Mouse (Mus musculus) thymus, adult 18-20 months (tissue): ENCODE results near the gene Prg2.

Source experiments
- DNase-seq, 2 experiments: peaks; one replicate each; pipeline ENCODE4 v3.0.0; 2022; ENCODE audit warnings: mixed read lengths in 2 of 2

Gene Prg2

DNA sequence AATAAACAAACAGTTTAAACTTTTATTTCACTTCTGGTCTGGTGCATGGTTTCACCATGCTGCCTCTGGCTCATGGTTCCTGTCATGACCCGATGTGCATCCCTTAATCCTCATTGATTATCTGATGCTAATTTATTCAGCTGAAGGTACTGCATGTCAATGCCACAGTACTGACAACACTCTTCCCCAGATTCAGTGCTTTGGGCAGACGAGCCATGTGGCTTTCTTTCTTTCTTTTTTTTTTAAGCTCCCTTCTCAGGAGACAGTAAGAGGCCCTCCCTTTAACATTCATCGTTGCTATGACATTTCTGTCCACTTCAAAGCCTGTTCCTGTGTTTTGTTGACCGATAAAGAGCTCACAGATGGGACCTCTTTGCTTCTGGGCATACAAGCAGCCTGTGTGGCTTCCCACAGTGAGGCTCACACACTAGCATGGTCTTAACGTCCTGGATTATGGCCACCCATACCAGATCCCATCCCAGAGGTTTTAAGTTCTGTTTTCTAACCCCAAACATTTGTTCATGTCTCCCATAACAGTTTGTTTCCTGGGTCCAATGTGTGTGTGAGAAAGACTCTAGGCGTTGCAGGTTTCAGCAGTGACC is 17.3 kb upstream of the Prg2 start:
- DNase-seq, result no peak

DNA sequence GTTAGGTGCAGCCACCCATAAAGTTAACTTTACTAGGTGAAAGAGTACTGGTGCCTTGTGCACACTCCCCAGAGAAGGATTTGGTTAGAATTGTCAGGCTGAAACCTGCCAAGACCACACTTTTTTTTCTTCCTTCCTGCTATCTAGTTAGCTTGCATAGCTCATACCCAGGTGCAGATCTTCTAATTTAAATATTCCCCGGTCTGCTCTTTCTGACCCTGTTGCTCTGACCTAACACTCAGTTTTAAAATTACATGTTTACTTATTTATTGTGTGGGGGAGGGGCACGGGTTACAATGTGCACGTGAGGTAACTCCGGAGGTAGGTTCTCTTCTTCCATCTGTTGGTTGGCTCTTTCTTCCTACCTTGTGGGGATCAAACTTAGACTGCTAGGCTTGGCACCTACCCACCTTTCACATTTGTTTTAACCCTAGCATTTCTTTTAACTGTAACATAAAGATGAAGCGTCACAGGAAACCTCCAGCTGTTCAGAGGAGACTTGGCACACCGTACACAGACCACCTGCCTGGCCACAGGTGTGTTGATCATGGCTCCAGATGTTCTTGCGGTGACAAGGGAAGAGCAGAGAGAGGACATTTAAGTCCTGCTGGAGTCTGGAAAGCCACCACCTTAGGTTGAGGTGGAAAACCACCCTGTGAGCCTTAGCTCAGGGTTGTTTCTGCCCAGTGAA is 16.0 kb upstream of the Prg2 start:
- no peak for DNase-seq

DNA sequence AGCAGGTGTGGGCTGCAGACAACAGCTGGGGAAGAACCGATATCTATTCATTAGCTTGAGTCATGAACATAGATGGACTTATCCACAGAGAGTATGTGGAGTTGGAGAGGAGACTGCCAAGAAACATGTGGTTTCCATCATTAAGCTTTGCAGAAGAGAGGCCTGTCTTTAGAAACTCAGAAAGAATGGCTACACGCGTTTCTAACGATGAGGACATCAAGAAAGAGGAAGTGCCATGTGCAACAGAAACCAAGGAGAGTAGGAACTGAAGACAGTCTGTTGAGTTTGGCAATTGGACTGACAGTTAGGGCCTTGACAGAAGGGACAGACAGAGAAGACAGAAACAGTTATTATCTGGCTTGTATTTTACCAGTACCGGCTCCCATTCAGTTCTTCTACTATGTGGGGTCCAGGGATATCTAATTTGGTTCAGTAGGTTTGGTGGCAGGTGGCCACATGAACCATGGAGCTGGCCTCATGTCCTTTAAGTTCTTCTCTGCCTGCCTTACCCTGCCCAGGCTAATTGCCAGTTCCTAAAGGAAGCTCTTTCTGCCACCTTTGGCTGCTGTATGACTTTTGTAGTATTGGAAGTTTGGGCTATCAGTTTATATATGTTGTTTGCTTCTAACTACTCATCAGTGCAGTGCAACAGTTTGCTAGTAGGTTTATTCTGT is 12.8 kb upstream of the Prg2 start:
- DNase-seq, result no peak

DNA sequence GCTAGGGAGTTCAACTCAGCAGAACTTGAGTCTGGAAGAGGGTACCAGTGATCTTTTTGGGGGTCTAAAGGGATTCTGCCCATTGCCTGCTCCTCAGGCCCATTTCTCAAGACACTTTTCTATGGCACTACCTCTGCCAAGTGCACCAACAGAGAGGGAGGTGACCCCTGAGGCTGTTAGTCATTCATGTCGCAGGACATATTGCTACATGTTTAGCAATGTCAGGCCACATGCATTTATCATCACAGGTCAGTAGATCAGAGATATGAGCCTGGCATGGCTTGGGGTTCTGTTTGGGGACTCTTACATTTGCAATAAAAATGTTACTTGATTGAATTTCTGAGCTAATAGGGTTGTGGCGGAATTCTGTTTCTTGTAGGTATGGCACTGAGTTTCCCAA is 4.7 kb upstream of the Prg2 start:
- no peak for DNase-seq

DNA sequence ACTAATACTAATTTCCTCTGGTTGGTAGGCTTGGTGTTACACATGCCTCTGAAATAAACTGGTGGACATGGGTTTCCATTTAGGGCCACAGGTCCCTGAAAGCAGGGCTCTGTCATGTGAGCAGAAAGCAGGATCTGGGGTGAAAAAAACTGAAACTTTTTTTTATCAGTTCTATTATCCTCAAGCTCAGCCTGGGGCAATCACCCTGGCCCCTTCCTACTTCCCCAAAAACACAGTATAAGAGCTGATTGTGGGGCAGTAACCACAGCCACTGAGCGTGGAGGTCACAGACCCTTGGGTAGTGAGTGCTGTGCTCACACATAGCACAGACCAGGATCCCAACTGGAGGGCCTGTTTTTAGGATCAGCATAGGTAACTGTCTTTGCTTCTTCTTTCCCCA is 7.7 kb downstream of the Prg2 start, which contains the start of gene Prg3:
Gene Prg3 (plus strand): TSS at position 286 of the 400 bp plus-strand sequence.
- DNase-seq, result no peak

DNA sequence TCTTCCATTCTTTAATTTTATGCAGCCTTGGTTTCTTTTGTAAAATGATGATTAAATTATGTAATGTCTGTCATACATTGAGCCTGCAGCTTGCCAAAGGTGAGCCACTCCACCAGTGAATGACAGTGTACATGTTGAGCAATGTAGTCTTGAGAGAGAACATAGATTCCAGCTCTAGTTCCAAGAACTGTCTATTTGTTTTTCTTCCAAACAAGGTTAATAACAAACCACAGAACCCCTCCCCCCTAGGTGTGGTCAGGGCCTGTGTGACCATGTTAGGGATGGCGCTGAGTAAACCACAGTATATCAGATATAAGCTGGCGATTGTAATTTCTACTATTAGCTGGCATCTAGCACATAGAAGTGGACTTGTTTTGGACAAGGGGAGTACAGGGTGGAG is 16.1 kb downstream of the Prg2 start:
- DNase-seq, result no peak

DNA sequence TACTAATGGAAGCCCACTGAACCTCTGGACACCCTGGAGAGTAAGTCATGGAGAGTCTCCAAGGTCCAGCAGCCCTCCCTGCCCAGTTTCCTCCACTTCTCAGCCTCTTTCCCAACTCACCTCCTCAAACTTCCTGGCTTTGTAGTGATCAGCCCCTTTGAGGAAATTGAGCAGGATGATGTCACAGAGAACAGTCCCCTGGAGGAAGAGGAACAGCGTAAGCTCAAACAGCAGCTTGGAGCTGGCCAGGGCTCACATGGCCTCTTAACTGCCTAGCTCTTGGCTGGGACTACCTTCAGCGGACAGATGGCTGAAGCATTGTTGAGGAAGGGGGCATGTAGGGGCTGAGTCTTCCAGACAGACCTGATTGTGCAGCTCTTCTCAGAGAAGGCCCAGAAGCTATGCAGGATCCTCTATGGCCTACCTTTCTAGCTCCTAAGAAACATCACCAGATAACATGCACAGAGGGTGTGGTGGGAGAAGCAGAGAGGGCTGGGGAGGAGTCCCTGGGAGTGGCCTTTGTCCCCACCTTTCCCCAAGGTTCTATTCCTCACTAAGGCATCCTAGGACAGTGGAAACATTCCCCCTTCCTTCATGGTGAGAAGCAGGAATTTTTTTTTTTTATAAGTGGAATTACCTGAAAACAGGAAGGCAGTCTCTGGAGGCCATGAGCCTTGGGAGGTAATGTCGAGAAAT is 19.4 kb downstream of the Prg2 start:
- no peak for DNase-seq

DNA sequence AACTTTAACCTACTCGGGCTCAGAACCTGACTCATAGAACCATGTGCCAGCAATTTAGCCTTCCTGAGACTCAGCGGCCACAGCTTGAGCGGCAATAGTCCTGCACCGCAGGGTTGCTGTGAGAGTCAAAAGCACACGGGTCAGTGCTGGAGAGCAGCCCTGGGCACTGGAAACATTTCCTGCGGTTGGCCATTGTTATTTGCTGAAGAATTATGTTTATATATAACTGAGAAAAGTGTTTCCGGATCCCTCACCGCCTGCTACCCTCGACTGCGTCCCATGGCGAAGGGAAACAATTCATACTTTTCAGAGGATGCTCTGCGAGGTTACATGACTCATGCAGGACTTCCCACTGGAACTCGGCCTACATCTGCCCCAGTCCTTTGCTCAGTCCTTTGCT is 21.2 kb downstream of the Prg2 start:
- DNase-seq, result no peak

DNA sequence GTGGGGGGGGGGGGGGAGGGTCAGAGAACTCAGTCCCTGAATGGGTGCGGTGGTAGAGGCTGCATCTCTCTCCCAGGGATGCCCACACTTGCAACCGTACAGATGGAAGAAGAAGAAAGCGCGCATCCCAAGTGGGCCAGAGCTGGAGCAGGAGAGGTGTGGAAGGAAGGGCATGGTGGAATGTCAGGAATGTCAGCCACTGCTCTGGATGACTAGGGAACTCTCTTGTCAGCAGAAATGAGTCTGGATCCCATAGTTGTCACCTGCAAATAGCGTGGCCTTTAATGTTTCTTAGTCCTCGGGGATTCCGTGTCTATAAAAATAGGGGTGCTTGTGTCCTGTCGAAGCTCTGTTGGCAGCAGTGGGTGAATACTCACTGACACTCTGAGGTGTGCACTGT is 22.3 kb downstream of the Prg2 start:
- DNase-seq, result no peak

DNA sequence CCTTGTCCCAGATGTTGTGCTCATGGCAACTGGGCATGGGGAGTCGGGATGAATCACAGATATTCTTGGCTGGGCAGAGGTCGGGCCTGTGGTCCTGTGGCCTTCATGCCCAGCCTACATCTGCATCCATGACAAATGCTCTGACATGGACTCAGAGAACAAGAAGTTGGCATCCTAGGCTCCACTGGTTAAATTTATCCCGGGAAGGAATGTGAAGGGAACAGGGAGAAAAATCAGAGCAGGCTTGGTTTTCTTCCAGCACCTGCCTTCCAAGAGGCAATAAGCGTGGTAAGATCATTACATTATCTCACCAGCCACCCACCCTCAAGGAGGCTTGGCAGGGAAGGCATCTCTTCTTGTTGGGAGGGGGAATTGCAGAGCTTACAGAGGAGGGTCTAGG is 24.1 kb downstream of the Prg2 start:
- DNase-seq, result no peak

DNA sequence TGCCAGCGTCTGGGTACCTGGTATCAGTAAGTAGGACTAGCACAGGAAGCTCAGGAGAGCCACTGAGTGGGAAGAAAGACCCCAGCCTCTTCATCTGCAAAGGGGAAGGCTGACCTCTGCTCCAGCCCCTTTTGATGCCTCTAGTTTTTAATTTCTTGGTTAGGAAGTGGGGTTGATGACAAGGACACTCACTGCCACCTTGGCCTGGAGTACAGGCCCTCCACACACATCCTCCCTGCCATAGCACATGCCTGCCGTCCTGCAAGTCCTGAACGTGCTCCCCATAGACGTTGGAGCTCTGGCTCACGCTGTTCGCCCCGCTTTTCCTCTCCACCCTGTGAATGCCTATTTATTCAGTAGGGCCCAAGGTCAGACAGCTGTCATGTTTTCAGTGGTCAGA is 26.3 kb downstream of the Prg2 start:
- DNase-seq, result no peak

DNA sequence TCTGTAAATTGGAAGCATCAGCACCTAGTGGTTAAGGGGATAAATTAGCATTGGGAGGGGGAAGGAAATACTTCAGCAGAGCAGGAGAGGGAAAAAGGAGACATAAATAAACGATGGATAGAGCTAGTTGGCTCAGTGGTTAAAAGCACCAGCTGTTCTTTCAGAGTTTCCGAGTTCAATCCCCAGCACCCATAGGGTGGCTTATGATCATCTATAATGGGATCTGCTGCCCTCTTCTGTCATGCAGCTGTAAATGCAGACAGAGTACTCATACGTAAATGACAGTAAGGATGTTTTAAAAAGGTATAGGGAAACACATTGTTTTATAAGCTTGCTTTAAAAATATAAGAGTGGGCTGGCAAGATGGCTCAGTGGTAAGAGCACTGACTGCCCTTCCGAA is 27.5 kb downstream of the Prg2 start:
- DNase-seq, result no peak

DNA sequence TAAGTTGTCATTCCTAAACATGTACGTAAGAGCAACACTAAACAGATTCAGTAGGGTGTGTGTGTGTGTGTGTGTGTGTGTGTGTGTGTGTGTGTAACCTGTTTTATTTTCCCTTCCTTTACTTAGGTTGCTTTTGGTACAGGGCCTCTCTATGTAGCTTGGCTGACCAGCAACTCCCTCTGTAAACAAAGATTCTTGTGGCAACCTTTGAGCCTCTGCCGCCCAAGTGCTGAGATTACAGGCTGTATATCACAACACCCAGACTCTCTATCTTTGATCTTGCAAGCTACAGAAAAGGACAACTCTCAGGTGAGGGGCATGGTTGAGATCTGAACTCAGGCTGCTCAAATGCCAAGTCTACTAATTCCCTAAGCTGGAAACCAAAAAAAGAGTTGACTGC is 29.0 kb downstream of the Prg2 start:
- no peak for DNase-seq

DNA sequence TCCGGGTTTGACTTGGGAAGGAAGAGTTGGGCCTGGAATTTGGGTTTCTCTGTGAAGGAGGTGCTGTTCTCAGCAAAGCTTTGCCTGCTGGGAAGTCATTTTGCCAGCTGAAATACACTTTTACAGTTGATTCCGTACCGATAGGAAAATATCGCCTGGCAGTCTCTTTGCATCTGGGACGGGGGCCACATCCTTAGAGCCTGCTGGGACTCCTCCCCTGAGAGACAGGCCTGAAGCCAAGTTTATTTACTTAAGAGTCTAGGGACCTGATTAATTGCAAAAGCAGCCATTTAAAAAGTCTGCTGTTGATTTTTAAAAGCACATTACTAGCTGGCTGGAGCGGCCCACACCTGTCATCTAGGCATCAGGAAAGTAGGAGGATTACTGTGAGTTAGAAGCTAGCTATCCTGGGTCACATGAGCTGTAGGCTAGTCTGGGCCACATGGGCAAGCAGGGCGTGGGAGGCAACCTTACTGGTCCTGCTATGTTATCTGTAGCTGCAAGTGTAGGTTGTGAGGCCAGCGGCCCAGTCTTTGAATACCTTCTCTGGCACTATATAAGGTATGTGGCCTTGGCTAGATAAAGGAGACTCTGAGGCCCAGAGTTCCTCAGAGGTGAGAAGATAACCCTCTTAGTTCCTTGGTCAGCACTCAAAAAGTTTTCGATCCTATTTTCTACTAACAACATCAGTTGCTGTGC is 31.8 kb downstream of the Prg2 start:
- no peak for DNase-seq

DNA sequence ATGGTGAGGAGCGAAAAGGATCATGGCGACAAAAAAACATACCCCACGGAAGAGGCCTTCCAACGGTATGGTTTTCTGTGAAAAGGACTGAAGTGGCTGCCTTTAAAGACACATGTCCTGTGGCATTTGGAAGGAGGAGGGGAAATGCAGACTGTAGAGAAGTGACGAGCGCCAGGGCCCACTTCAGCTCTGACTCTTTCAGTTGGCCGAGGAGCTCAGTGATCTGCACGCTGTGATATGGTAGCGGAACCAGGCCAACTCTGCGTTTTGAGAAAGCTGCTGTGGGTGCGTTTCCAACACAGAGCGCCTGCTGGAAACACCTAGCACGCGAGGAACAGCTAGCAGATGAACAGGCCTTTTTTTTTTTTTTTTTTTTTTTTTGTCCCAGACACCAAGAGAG is 32.4 kb downstream of the Prg2 start:
- DNase-seq, result no peak

DNA sequence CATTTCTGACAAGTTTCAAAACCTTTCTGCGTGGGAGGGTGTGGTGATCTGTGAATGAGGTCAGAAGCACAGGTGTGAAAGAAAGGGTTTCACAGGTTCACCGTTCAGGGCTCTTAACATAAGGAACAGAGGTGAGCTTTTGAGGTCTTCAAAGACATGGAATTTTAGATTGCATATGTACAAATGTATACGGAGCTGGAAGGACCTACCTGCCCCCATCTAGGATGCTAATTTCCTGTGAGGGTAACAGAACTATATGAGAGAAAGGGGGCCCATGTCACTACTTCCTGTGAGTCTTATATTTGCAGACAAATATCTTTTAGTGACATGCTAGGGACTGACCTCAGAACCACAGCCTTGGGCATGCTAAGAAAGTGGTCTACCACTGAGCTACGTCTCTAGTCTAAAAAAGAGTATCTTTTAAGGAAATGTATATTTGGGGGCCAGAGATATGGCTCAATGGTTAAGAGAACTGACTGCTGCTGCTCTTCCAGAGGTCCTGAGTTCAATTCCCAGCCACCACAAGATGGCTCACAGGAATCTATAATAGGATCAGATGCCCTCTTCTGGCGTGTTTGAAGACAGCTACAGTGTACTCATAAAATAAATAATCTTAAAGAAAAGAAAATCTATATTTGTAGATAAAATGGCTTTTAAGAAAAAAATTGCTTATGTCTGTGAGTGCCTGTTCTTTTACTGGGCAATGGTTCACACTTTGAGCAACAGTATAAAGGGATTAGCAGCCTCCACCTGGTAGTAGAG is 33.7 kb downstream of the Prg2 start:
- no peak for DNase-seq

DNA sequence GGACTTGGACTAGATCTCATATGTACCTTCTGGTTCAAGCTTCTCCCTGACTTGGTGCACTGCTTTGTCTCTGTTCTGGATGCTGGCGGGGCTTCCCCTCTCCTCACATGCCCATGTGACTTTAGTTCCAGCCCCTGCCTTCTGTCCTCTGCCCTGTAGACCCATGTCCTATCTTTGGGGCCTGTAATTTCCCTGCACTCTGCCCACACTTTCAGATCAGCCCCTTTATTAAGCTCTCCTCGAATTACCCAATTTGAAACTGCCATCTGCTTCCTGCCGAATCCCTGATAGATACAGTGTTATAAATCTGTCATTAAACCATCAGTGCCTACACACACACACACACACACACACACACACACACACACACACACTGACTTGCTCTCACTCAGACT is 34.3 kb downstream of the Prg2 start:
- no peak for DNase-seq

DNA sequence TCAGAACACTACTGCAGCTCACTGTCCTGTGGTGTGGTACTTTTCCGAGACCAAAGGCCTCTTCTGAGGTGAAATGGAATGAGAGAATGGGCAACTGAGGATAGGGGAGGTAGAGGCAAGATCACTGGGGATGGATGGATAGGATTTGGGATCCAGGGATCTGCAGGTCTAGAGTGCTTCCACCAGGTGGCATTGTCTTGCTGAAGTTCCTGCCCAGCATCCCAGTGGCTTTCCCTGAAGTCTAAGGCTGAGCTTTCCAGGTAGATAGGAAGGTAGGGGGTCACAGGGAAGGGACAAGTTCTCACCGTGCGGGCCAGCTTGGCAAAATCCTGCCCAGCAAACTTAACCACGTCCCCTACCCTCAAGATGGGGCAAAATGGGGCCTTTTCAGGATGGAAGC is 41.8 kb downstream of the Prg2 start:
- DNase-seq, result no peak

DNA sequence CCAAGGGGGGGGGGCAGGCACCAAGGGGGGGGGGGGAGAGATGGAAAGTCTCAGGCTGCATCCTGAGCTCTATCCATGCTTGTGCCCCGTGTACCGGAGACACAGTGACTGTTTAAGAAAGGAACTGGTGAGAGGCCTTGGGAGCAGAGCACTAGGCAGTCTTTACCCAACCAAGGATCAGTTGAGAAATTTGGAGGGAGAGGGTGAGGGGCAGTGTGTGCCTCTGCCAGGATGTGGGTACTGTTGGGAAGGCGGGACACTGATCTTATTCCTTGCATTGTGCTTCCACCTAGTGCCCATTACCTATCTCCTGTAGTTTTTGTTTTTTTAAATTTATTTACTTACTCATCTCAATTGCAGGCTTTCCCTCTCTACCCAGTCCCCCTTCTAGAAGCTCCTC is 45.9 kb downstream of the Prg2 start:
- no peak for DNase-seq

DNA sequence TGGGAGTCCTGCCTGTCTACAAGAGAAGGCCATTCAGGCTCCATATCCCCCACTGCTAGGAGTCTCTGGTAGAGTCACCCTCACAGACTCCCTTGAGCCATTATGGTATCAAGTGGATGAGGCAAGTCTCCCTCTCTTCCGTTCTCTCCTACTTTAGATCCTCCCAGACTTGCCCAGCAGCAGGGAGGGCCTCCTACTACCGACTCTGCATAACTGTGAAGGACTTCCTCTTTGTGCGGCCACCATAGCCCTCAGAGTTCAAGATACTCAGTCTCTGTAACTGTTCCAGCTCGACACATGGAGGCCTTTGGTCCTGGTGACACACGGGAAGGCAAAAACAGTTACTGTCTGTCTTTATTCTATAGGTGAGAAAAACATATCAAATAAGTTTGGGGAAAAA is 47.0 kb downstream of the Prg2 start:
- DNase-seq, result no peak

DNA sequence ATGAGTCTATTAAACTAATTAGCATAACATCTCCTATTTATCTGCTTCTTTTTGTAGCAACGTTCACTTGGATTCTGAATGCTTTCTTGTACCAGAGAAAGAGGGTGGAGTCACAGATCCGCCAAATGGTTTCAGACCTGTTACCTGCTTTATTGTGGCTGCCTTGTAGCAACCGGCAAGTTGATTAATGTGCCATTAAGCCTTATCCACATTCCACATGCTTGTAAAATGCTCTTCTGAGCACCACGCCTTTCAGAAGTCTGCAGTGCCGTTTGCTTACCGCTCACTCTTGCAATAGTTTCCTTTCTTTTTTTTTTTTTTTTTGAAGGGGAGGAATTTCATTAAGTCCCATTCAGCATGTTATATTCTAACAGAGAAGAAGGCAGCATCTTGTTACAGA is 49.6 kb downstream of the Prg2 start:
- DNase-seq, result no peak

DNA sequence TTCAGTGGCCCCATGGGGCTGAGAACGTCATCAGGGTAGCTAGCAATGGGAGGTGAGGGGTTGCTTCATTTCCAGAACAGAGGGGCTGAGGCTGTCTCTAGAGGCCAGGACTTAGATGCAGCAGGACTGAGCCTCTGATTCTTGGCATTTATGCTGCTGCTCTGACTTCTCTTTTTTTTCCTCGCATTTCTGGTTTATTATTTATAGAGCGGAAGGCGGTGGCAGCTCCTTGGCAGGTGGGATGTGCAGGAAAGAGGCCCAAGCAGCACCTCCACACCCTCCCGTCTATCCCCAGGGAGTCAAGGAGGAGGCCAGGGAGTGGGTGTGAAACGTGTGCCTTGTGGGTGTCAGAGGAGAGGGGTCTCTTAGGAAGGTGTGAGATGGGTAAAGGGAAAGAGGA is 50.7 kb downstream of the Prg2 start:
- no peak for DNase-seq

DNA sequence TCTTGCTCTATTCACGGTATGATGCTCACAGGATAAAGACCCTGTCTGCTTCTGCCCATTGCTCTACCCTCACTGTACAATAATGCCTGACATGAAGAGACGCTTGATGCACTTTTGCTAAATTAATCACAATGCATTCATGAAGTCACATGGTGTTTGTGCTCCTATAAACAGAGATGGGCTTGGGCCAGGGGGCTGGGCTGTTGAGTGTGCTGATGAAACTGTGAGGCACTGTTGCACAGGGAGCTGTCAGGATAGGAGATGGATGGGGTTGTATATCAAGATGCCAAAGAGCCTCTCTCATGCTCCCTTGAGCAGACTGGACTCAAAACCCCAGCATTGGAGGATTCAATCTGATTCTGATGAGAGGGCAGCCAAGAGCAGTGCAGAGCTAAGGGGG is 52.9 kb downstream of the Prg2 start:
- DNase-seq, result no peak
